Mouse (Mus musculus): ENCODE measurements around the gene 1700013F07Rik.
"Not testable (repeated sequence)": the region's sequence is repeated elsewhere in the genome, so short reads cannot be mapped to it uniquely, and the experiment has no call there.

1700013F07Rik gene

DNA sequence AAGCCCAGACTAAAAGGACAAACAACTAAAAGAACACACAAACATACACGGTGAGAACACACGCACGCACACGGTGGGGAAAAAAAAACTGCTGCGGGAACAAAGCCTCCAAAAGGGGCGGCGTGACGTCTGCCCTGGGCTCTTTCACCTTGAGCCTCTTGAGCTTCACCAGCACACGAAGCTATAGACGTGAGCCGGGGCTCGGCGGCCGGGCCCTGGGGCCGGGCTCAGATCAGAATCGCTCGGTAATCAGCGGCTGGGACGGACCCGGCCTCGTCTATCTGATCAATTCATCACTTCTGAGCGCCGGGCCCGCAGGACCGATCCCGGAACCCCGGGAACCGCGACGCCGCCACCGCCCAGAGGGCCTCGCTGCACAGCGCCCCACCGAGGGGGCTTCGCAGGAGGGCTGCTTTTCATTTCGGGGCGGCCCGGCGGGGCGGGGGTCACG lies 20.2 kb downstream of the 1700013F07Rik start:
- in situ Hi-C loops (cut with MboI) = no loop called here

- in situ Hi-C loops (cut with MboI) = no loop called here
Measured at GRCm38 (mm10) chr3:108554587-108555312, 20.8 kb downstream of the 1700013F07Rik start.

DNA sequence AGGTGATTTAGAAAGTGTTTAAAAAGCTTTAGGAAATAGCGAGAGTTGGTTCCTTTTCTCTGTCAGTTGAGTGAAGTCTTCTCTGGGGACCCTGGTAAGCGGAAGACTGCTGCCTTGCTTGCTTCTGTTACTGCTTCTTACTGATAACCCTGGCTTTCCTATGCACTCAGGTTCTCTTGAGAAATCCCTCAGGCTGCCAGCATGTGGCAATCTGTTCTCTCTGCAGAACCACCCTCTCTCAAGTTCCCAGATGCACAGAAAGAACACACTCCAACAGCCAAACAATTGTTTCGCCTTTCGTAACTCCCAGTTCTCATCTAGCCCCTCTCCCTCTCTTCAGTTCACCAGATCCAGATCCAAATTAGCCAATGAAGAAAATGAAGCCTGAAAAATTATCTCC lies 23.9 kb downstream of the 1700013F07Rik start:
- in situ Hi-C loops (cut with MboI) = no loop called here

DNA sequence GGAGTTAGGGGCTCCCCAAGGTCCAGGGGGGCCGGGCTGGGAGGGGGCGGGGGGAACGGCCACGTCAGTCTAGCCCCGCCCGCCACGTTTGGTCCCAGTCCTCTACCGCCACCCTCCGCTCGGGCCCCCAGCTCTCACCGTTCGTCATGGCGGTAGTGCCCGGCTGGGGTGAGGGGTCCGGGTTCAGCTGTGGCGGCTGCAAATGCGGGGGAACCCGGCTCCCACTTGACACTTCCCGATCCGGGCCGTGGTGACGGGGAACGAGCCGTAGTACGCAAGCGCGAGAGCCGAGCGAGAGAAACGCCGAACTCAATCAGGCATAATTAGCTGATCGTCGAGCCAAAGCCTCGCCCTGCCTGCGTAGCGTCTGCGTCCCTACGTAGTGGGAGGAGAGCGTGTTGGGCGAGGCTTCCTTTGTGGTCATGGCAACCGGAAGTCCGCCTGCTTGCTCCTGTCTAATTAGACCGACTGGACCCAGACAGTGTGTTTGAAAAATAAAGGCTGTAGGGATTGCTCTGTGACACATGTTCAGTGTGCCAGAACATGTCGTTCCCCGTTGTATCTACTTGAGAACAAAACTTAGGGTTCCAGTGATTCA lies 28.3 kb downstream of the 1700013F07Rik start, which contains the start of gene Tmem167b:
Gene Tmem167b (minus strand): TSS at position 334 of the 598 bp plus-strand sequence.
- in situ Hi-C loops (cut with MboI) = no loop called here

GRCm38 (mm10) chr3:108562777-108563271 lies 28.9 kb downstream of the 1700013F07Rik start:
- in situ Hi-C loops (cut with MboI) = no loop called here

GRCm38 (mm10) chr3:108563309-108563708 lies 29.4 kb downstream of the 1700013F07Rik start:
- in situ Hi-C loops (cut with MboI) = no loop called here

- in situ Hi-C loops (cut with MboI) = no loop called here
Measured at GRCm38 (mm10) chr3:108567990-108568877, 34.3 kb downstream of the 1700013F07Rik start.

- in situ Hi-C loops (cut with MboI) = not testable (repeated sequence)
Measured at GRCm38 (mm10) chr3:108569636-108570035, 35.7 kb downstream of the 1700013F07Rik start.

DNA sequence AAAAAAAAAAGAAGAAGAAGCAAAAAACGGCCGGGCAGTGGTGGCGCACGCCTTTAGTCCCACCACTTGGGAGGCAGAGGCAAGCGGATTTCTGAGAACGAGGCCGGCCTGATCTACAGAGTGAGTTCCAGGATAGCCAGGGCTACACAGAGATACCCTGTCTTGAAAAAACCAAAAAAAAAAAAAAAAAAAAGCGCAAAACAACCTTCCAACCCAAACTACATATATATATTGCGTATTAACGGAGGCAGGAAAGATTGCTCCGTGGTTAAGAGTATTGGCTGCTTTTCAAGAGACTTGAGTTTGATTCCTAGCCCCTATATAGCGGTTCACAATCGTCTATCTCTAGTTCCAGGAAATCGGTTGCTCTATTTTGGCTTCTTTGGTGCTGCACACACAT lies 36.9 kb downstream of the 1700013F07Rik start:
- in situ Hi-C loops (cut with MboI) = no loop called here

GRCm38 (mm10) chr3:108571443-108572294 lies 37.7 kb downstream of the 1700013F07Rik start, which contains the start of gene Taf13:
Gene Taf13, plus strand, starts transcription at chr3:108571698.
- in situ Hi-C loops (cut with MboI) = no loop called here

DNA sequence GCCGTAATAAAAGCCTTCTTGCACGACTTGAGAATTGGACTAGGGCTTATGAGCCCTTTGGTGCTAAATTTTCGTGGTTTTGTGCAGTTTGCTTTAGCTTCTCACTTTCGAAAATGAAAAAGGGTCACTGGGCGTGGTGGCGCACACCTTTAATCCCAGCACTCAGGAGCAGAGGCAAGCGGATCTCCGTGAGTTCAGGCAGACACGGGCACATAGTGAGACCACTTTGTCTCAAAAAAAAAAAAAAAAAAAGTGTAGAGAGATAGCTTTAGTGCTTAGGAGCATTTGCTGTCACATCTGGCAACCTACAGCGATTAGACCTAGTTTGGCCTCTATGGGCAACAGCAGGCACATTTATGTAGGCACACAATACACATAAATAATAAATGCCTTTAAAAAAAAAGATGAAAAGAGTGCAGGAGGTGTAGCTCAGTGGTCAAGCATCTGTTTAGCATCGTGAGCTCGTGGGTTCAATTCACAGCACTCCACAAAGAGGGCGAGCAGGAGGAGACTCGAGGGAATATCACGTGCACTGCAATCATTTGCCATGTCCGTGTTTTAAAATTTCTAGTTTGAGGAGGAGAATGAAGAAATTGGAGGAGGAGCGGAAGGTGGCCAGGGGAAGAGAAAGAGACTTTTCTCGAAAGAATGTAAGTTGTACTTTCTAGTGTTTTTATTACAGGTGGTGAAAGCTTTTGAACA lies 38.5 kb downstream of the 1700013F07Rik start:
- in situ Hi-C loops (cut with MboI) = no loop called here

DNA sequence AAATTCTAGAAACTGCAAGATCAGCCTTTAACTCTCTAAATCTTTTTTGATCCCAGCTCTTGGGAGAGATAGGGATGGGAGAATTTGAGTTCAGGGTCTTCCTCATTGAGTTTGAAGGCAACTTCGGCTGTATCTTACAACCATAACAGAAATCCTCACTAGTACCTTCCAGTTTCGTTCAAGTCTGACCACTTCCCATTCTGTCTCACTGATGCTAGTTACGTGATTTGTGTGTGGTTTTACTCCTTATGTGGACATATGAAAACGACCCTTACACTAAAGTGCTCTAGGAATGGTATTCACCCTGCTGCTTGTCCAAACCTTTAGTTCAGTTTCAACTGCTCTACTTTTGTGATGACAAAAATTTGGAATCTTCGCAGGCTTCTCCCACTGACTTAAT lies 40.1 kb downstream of the 1700013F07Rik start:
- in situ Hi-C loops (cut with MboI) = no loop called here

DNA sequence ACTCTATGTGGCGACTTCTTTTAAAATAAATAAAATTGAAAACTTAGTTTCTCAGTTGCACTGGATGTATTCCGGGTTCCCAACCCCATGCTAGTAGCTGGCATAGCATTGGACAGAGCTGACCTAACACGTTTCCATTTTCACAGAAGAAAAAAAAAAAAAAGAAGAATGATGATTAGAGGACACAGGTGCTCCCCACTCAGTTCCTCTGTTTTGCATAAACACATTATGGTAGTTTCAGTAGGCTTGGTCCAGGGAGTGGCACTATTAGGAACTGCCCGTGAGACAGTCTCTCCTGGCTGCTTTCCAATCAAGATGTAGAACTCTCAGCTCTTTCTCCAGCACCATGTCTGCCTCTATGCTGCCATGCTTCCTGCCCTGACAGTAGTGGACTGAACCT lies 50.6 kb downstream of the 1700013F07Rik start:
- in situ Hi-C loops (cut with MboI) = no loop called here

DNA sequence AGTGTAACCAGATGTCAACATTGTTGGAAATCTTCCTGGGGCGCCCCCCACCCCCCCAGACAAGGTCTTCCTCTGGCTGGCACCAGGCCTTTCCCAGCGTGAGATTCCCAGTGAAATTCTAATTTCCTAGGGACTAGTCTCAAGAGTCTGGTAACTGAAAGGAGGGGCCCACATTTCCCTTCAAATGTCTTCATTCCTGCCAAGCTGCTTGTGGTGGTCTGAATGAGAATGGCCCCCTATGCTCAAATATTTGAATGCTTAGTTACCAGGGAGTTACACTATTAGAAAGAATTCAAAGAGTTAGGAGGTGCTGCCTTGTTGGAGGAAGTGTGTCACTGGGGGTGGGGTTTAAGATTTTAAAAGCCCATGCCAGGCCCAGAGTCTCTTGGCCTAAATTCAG lies 54.5 kb downstream of the 1700013F07Rik start:
- in situ Hi-C loops (cut with MboI) = no loop called here

GRCm38 (mm10) chr3:108590786-108591529 lies 57.0 kb downstream of the 1700013F07Rik start, which contains the start of gene Wdr47:
Gene Wdr47, plus strand, starts transcription at chr3:108591279.
- in situ Hi-C loops (cut with MboI) = no loop called here

GRCm38 (mm10) chr3:108591530-108592522 lies 57.9 kb downstream of the 1700013F07Rik start:
- in situ Hi-C loops (cut with MboI) = no loop called here
